Mouse (Mus musculus) B cell, adult (primary cell): ENCODE data around the gene Klra5. TPM values are rescaled to one million over a fixed set of nuclear protein-coding genes. Genes with fewer than 3 reads are reported as not detected.

Experiments used
- total RNA-seq: library from RNA; stranded (reverse); gene quantifications from 4 replicates; pipeline ENCODE4 v1.2.4, GENCODE M21; 2023; ENCODE audit not compliant: inconsistent age

Gene Klra5
- total RNA-seq: not detected in 4 replicates

GRCm38 (mm10) chr6:129917476-129917946 lies at the start of gene Klra5:
TSS of gene Klra5 (minus strand) at chr6:129917650.

GRCm38 (mm10) chr6:129876549-129876948 lies 40.9 kb downstream of the Klra5 start, which contains the start of gene Klra17:
TSS of gene Klra17 (minus strand) at chr6:129876672.

GRCm38 (mm10) chr6:129862349-129862748 lies 55.1 kb downstream of the Klra5 start, which contains the start of gene Gm17631:
TSS of gene Gm17631 (plus strand) at chr6:129862649.

Other genes starting within 250 kb of the Klra5 start
- 1.1 to 4.0 TPM (median 2.2 TPM) in 4 replicates for gene Klrc1, start 238.7 kb downstream of the Klra5 start, total RNA-seq
- gene Klri1, start 200.5 kb downstream of the Klra5 start, total RNA-seq: 0.66 to 1.1 TPM (median 0.83 TPM) in 3 of 4 replicates, not detected in the other
- 0.12 to 0.48 TPM (median 0.27 TPM) in 4 replicates for gene Klri2, start 177.2 kb downstream of the Klra5 start, total RNA-seq
- gene Gm156, start 133.4 kb downstream of the Klra5 start, total RNA-seq: not detected in 4 replicates
- not detected in 4 replicates for gene Gm17631, start 55.0 kb downstream of the Klra5 start, total RNA-seq
- not detected in 4 replicates for gene Klra17, start 41.0 kb downstream of the Klra5 start, total RNA-seq
- not detected in 4 replicates for gene Klra6, start 109.3 kb upstream of the Klra5 start, total RNA-seq
- gene Klra4, start 149.6 kb upstream of the Klra5 start, total RNA-seq: 0.42 to 0.45 TPM in 2 of 4 replicates, not detected in the others
- 0.67 to 1.3 TPM in 2 of 4 replicates, not detected in the others for gene Klra8, start 212.2 kb upstream of the Klra5 start, total RNA-seq